12 mouse cellular contexts compared by ENCODE assay signal in genomic region chrX:57277560-57278335, GRCm38 (mm10).
DNase-seq lines count a peak whose midpoint lies in the region; ATAC-seq and TF ChIP-seq lines count a peak whose summit lies in the region.
"Had no signal": no experiment of that assay in that cellular context is flagged by ENCODE, and none has a peak within 500 bp of the region (broad histone marks: within the 10 kb centered on the region; RNA-seq: fewer than 3 reads in every experiment).

No protein-coding gene starts in this region.

- WGBS in midbrain, embryonic 14.5 days, result 36% methylated on average over 6 of the region's 6 CpGs
- WGBS in midbrain, postnatal 0 days, result 46% methylated on average over 6 of the region's 6 CpGs
- 32% methylated on average over 6 of the region's 6 CpGs for WGBS in heart, embryonic 14.5 days
- 77% methylated on average over 6 of the region's 6 CpGs for WGBS in forebrain, embryonic 10.5 days

- H3K4me2 ChIP-seq in midbrain, embryonic 14.5 days (ENCODE audit: low read length), result no peak overlapping the region
- no peak overlapping the region for H3K4me2 ChIP-seq in midbrain, postnatal 0 days (ENCODE audit: low read depth, low read length, poor library complexity, severe bottlenecking)
- peak overlapping the region; percentile 39; the same call in 1 of the 2 replicates for H3K4me2 ChIP-seq in heart, embryonic 14.5 days (ENCODE audit: low read length)

- TF ChIP-seq CTCF in midbrain, postnatal 0 days (IDR thresholded peaks at IDR 0.05), result no peak

- peak; percentile 7 to 9 for DNase-seq in cerebellum, postnatal 10 days
- DNase-seq in cerebellum, adult 9-10 months, result no peak
- DNase-seq in midbrain, embryonic 14.5 days, result peak; percentile 4
- no peak for DNase-seq in midbrain, postnatal 0 days (ENCODE audit: low spot score)
- peak; percentile 61 for DNase-seq in lung, postnatal 10 days
- DNase-seq in frontal cortex, adult 2 months (ENCODE audit: extremely low spot score in 1 of 2, low spot score in 1 of 2), result no peak
- no peak for DNase-seq in forebrain, embryonic 10.5 days (ENCODE audit: extremely low spot score, low spot score)
- DNase-seq: B cell, adult 2 months; cerebellum, adult 11-12 months; layer of hippocampus, postnatal 36 days had no signal

- no peak; the same call in 1 of the 2 replicates for ATAC-seq in midbrain, embryonic 14.5 days (ENCODE audit: low FRiP score, low TSS enrichment)
- ATAC-seq in midbrain, postnatal 0 days (ENCODE audit: low FRiP score), result no peak
- peak; percentile 69; the same call in 1 of the 2 replicates for ATAC-seq in heart, embryonic 14.5 days (ENCODE audit: insufficient number of reproducible peaks, insufficient read depth, low FRiP score, low read depth)

- H3K4me3 ChIP-seq in midbrain, embryonic 14.5 days (replicated peaks; ENCODE audit: low read depth, low read length), result no peak overlapping the region
- no peak overlapping the region for H3K4me3 ChIP-seq in midbrain, postnatal 0 days (ENCODE audit: low read depth, low read length)
- no peak overlapping the region for H3K4me3 ChIP-seq in heart, embryonic 14.5 days (ENCODE audit: control insufficient read depth in 1 of 2, insufficient read depth in 1 of 2, low read depth in 1 of 2, low read length in 2 of 2)
- H3K4me3 ChIP-seq in forebrain, embryonic 10.5 days, result no peak overlapping the region
- H3K4me3 ChIP-seq: megakaryocyte, embryonic 14.5 days had no signal

- H3K9ac ChIP-seq in midbrain, embryonic 14.5 days (replicated peaks; ENCODE audit: low read length), result no peak overlapping the region
- H3K9ac ChIP-seq in midbrain, postnatal 0 days (replicated peaks; ENCODE audit: low read length, poor library complexity, severe bottlenecking), result no peak overlapping the region
- H3K9ac ChIP-seq in heart, embryonic 14.5 days (ENCODE audit: low read length), result peak overlapping the region; percentile 31; the same call in 1 of the 2 replicates

- H3K27me3 ChIP-seq in midbrain, embryonic 14.5 days (ENCODE audit: control insufficient read depth, insufficient read depth, low read length), result no peaks in the 10 kb centered on the region
- H3K27me3 ChIP-seq in midbrain, postnatal 0 days (ENCODE audit: insufficient read depth, low read length), result no peaks in the 10 kb centered on the region
- no peaks in the 10 kb centered on the region for H3K27me3 ChIP-seq in heart, embryonic 14.5 days (ENCODE audit: control insufficient read depth, insufficient read depth, low read length)
- no peaks in the 10 kb centered on the region for H3K27me3 ChIP-seq in forebrain, embryonic 10.5 days (ENCODE audit: poor library complexity, severe bottlenecking)

- no peaks in the 10 kb centered on the region for H3K4me1 ChIP-seq in midbrain, embryonic 14.5 days (ENCODE audit: control insufficient read depth, insufficient read depth, low read length)
- no peaks in the 10 kb centered on the region for H3K4me1 ChIP-seq in midbrain, postnatal 0 days (ENCODE audit: insufficient read depth, low read length)
- peaks cover 3 to 11% of the 10 kb centered on the region in 2 experiments; a peak in 3 of 4 replicates for H3K4me1 ChIP-seq in heart, embryonic 14.5 days (ENCODE audit: control insufficient read depth in 2 of 2, insufficient read depth in 2 of 2, low read length in 2 of 2)
- peaks cover 5% of the 10 kb centered on the region for H3K4me1 ChIP-seq in forebrain, embryonic 10.5 days
- H3K4me1 ChIP-seq: megakaryocyte, embryonic 14.5 days had no signal

- H3K27ac ChIP-seq in midbrain, embryonic 14.5 days (replicated peaks; ENCODE audit: low read depth, low read length), result no peak overlapping the region
- no peak overlapping the region for H3K27ac ChIP-seq in midbrain, postnatal 0 days (ENCODE audit: low read depth, low read length)
- H3K27ac ChIP-seq in heart, embryonic 14.5 days (replicated peaks in 1 of 2; ENCODE audit: control insufficient read depth in 1 of 2, insufficient read depth in 1 of 2, low read depth in 2 of 2, low read length in 2 of 2), result peak overlapping the region; percentile 88 to 98
- no peak overlapping the region for H3K27ac ChIP-seq in forebrain, embryonic 10.5 days

- H3K9me3 ChIP-seq in midbrain, embryonic 14.5 days (ENCODE audit: control insufficient read depth, low read length), result no peaks in the 10 kb centered on the region
- H3K9me3 ChIP-seq in midbrain, postnatal 0 days (ENCODE audit: low read length), result no peaks in the 10 kb centered on the region
- no peaks in the 10 kb centered on the region for H3K9me3 ChIP-seq in heart, embryonic 14.5 days (ENCODE audit: control insufficient read depth, low read length)
- no peaks in the 10 kb centered on the region for H3K9me3 ChIP-seq in forebrain, embryonic 10.5 days
- H3K9me3 ChIP-seq: megakaryocyte, embryonic 14.5 days had no signal

- no peaks in the 10 kb centered on the region for H3K36me3 ChIP-seq in midbrain, embryonic 14.5 days (ENCODE audit: control insufficient read depth, insufficient read depth, low read length)
- no peaks in the 10 kb centered on the region for H3K36me3 ChIP-seq in midbrain, postnatal 0 days (ENCODE audit: insufficient read depth, low read length)
- H3K36me3 ChIP-seq in heart, embryonic 14.5 days (ENCODE audit: control insufficient read depth, insufficient read depth, low read length), result 0 out of 2 replicates have a peak, but pooled peaks cover 2% of the 10 kb centered on the region
- no peaks in the 10 kb centered on the region for H3K36me3 ChIP-seq in forebrain, embryonic 10.5 days (replicated peaks)

Comparison
In these comparisons a context has a peak if more than half of its experiments do, and no peak if none do; other contexts are left out.
1. DNase-seq: peak in cerebellum, postnatal 10 days (2 of 2), midbrain, embryonic 14.5 days (single experiment) and lung, postnatal 10 days (single experiment); none in cerebellum, adult 9-10 months (single experiment), midbrain, postnatal 0 days (single experiment), frontal cortex, adult 2 months (0 of 2) and forebrain, embryonic 10.5 days (single experiment).
2. H3K27ac ChIP-seq: peak in heart, embryonic 14.5 days (2 of 2); none in midbrain, embryonic 14.5 days (single experiment), midbrain, postnatal 0 days (single experiment) and forebrain, embryonic 10.5 days (single experiment).